Mouse (Mus musculus): ENCODE data around the gene Rab25.

Rab25 gene

GRCm38 (mm10) chr3:88541622-88542401 is 6.3 kb downstream of the Rab25 start:
- peak; percentile 45 for DNase-seq (ENCODE audit: low spot score)

DNA sequence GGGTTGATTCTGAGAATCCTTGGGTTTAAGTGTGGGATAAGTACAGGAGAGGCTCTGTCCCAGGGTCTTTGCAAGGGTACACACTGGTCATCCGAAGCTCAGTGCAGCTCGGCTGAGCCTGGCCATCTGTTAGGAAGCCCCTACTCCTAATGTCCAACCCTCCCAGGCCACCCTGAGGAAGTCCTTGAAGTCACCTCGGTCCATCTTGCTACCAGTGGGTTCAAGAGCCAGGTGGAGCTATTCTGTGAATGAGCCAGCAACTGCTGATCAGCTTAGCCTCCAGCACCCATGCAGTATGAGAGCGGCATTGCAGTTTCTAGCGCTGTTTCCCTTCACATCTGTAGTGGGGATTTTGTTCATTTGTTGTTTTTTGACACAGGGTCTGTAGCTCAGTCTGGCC is 8.0 kb downstream of the Rab25 start:
- peak; percentile 40 for DNase-seq (ENCODE audit: low spot score)

GRCm38 (mm10) chr3:88539397-88539796 is 8.7 kb downstream of the Rab25 start:
- DNase-seq (ENCODE audit: low spot score), result no peak

GRCm38 (mm10) chr3:88538271-88539145 is 9.6 kb downstream of the Rab25 start:
- DNase-seq (ENCODE audit: low spot score), result no peak

GRCm38 (mm10) chr3:88537146-88537545 is 11.0 kb downstream of the Rab25 start:
- DNase-seq (ENCODE audit: low spot score), result no peak

GRCm38 (mm10) chr3:88536103-88536930 is 11.8 kb downstream of the Rab25 start:
- no peak for DNase-seq (ENCODE audit: low spot score)

DNA sequence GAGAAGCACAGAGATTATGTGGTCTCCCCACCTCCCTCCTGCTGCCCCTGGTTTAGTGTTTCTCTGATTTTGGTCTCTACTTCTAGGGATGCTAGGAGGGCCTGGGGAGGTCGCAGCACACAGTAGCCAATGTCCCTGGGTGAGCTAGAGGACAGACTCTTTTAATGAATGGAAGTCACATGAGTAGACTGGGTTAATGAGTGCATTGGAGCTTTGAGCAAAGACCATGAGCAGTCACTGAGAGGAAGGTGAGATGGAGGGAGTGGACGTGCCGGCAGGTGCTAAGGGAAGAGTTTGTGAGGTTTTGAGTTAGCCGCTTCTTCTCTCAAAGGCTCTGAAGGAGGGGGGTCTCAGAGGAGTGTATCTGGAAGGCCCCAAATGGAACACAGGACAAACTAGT is 12.6 kb downstream of the Rab25 start:
- no peak for DNase-seq (ENCODE audit: low spot score)

- no peak for DNase-seq (ENCODE audit: low spot score)
Measured at GRCm38 (mm10) chr3:88535005-88535404, 13.1 kb downstream of the Rab25 start.

GRCm38 (mm10) chr3:88533706-88534105 is 14.4 kb downstream of the Rab25 start:
- no peak for DNase-seq (ENCODE audit: low spot score)

DNA sequence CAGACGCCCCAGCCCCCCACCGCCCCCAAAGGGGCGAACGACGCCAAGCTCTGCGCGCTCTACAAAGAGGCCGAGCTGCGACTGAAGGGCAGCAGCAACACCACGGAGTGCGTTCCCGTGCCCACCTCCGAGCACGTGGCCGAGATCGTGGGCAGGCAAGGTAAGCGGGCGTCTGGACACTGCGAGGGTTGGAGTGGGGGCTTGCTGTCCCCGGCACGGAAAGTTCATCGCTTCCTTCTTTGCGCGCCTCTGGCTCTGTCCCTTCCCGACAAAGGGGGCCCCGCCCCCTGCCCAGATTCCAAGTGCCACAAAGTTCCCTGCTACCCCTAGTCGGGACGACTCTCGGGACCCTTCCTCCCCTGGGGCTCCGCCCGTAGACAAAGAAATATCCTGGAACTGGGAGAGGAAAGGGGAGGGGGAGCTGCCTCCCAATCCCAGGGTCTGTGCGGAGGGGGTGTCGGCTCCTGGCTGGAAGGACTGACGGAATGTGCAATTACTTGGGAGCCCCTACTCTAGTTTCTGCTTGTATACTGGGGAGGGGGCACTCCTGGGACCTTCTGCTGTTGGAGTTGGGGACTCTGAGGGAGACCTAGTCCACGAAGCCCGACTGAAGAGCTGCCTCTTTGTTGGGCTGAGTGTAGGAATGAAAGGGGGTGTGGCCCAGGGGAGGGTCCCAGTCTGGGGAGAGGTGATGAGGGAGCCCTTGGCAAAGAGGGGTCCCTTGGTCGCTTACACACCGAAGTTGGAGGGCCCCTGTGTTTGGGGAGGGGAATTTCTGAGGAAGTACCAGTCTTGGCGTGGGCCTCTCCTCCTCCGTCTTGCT is 15.2 kb downstream of the Rab25 start:
- peak; percentile 40 for DNase-seq (ENCODE audit: low spot score)

DNA sequence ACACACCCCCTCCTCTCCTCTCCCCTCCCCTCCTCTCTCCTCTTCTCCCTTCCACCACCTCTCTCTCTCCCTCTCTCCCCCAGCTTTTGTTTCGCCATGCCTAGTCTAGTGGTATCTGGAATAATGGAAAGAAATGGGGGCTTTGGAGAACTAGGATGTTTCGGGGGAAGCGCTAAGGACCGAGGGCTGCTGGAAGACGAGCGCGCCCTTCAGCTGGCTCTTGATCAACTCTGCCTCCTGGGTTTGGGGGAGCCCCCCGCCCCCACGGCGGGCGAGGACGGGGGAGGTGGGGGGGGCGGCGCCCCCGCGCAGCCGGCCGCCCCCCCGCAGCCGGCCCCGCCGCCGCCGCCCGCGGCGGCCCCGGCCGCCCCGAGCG is 15.8 kb downstream of the Rab25 start, which contains the start of gene Mex3a:
TSS of gene Mex3a (plus strand) at position 97 of the 376 bp plus-strand sequence.
- DNase-seq (ENCODE audit: low spot score), result no peak

GRCm38 (mm10) chr3:88531348-88532298 is 16.5 kb downstream of the Rab25 start:
- DNase-seq (ENCODE audit: low spot score), result peak; percentile 85

- DNase-seq (ENCODE audit: low spot score), result no peak
Measured at GRCm38 (mm10) chr3:88530082-88530864, 17.8 kb downstream of the Rab25 start.

DNA sequence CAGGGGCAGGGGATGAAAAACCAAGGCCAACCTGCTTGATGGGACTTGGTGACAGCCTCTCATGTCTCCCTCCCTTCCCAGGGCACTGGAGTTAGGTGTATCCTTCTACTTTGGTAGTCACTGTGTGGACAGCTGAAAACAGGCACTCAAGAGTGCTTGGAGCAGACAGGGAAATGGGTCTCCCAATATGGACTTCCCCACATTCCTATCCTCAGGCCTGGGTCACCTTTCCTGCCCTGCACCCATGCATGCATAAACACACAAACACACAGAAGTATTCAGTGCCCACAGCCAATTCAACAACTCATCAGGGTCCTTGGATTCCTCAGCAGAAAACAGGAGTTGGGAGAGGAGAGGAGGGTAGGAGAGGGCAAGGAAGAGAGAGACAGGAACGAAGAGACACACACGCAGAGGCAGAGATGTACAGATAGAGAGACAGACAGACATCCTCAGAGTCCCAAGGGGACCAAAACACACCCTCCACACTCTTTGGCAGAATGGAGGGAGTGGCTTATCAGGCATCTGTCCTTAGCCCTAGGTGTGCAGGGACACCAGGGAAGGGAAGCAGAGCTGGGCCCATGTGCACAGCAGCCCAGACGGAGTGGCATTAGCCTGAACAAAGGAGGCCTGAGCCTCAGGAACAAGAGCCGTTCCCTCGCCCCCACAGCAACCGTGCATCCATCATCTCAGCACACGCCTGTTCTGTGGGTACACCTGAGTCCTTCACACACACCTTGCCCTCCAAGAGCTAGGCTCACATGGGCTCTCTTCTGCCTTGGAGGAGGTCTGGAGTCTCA is 18.7 kb downstream of the Rab25 start:
- peak; percentile 25 for DNase-seq (ENCODE audit: low spot score)

DNA sequence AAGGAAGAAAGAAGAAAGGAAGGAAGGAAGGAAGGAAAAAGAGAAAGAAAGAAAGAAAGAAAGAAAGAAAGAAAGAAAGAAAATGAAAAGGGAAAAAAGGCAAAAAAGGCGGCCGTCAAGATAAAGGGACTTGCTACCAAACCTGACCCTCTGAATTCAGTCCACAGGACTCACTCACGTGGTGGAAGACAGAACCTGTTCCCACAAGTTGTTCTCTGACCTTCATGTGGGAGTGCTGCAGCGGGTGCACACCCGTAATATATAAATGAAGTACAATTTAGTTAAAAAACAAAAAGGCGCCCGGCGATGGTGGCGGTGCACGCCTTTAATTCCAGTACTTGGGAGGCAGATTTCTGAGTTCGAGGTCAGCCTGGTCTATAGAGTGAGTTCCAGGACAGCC is 19.5 kb downstream of the Rab25 start:
- DNase-seq (ENCODE audit: low spot score), result no peak

GRCm38 (mm10) chr3:88527565-88527964 is 20.5 kb downstream of the Rab25 start:
- peak; percentile 49 for DNase-seq (ENCODE audit: low spot score)

DNA sequence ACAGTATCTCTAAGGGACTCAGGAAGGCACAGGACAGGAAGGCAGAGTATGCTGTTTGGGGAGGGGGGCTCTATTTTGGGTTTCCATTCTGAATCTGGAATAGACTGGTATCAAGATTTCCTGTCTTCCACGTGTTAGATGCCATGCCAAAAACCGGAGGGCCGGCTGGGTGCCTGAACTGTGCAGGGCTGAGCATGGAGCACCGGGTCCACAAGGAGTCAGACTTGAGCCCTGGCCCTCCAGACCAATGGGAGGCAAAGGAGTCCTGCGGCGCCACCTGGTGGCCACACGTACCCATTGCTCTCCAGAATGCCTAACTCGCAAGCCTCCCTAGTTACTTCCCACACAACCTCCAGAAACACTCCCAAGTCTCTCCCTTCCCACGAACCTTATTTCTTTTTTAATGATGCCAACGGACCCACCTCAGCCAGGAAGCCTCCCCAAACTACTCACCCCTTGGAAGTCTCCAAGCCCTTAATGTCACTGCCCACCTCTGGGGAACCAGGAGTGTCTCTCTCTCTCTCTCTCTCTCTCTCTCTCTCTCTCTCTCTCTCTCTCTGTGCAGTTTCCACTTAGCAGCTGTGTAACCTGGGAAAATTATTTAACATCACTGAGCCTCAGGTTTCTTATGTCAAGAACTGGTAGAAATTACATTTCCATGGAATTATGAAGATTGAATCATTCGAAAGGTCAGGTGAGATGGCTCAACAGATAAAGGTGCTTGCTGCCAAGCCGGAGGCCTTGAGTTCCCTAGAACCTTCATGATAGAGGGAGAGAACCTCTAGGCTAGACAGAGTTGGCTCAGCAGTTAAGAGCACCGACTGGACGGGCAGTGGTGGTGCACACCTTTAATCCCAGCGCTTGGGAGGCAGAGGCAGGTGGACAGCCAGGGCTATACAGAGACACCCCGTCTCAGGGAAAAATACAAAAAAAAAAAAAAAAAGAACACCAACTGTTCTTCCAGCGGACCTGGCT is 21.7 kb downstream of the Rab25 start:
- DNase-seq (ENCODE audit: low spot score), result peak; percentile 94

Data from MN1 (cell line).